Mouse (Mus musculus): ENCODE results near the gene S1pr4.

- TF ChIP-seq CTCF (IDR thresholded peaks at IDR 0.05; ENCODE audit: low read depth) (no peak), EP300 (IDR thresholded peaks at IDR 0.05; ENCODE audit: low read depth) (no peak)
Observed at GRCm38 (mm10) chr10:81523142-81523541, 23.2 kb upstream of the S1pr4 start.
